Mouse (Mus musculus): ENCODE measurements around the gene Cd8b1.

Cd8b1 gene

GRCm38 (mm10) chr6:71352201-71352600 lies 29.6 kb downstream of the Cd8b1 start:
- DNase-seq, result no peak

- DNase-seq, result no peak
Measured at GRCm38 (mm10) chr6:71352866-71353427, 30.4 kb downstream of the Cd8b1 start.

- DNase-seq, result no peak
Measured at GRCm38 (mm10) chr6:71353722-71354121, 31.1 kb downstream of the Cd8b1 start.

GRCm38 (mm10) chr6:71357493-71357892 lies 34.9 kb downstream of the Cd8b1 start:
- DNase-seq, result no peak

GRCm38 (mm10) chr6:71360221-71360620 lies 37.6 kb downstream of the Cd8b1 start:
- no peak for DNase-seq

- DNase-seq, result no peak
Measured at GRCm38 (mm10) chr6:71360751-71361150, 38.2 kb downstream of the Cd8b1 start.

GRCm38 (mm10) chr6:71361156-71361670 lies 38.6 kb downstream of the Cd8b1 start:
- DNase-seq, result no peak

GRCm38 (mm10) chr6:71363995-71364394 lies 41.4 kb downstream of the Cd8b1 start:
- no peak for DNase-seq

- DNase-seq, result no peak
Measured at GRCm38 (mm10) chr6:71369416-71369815, 46.8 kb downstream of the Cd8b1 start.

GRCm38 (mm10) chr6:71371085-71371605 lies 48.6 kb downstream of the Cd8b1 start:
- no peak for DNase-seq

GRCm38 (mm10) chr6:71372041-71372720 lies 49.6 kb downstream of the Cd8b1 start:
- no peak for DNase-seq

- no peak for DNase-seq
Measured at GRCm38 (mm10) chr6:71373249-71373775, 50.7 kb downstream of the Cd8b1 start, which contains the start of gene Cd8a. Cd8a (plus strand) TSS chr6:71373427.

- DNase-seq, result no peak
Measured at GRCm38 (mm10) chr6:71374311-71374829, 51.8 kb downstream of the Cd8b1 start.

GRCm38 (mm10) chr6:71374921-71375320 lies 52.3 kb downstream of the Cd8b1 start:
- DNase-seq, result no peak

GRCm38 (mm10) chr6:71376711-71377110 lies 54.1 kb downstream of the Cd8b1 start:
- no peak for DNase-seq

GRCm38 (mm10) chr6:71381654-71382053 lies 59.1 kb downstream of the Cd8b1 start:
- no peak for DNase-seq
